Mouse (Mus musculus): ENCODE results near the gene Fam3a. TPM values are rescaled to one million over a fixed set of nuclear protein-coding genes. Genes with fewer than 3 reads are reported as not detected.

Gene Fam3a
- total and polyA plus RNA-seq, 3 experiments, result 7.7 to 12.5 (median 8.3) TPM

GRCm38 (mm10) chrX:74426256-74426655 is 33.2 kb upstream of the Fam3a start:
- TF ChIP-seq ELF1 (IDR thresholded peaks at IDR 0.05; ENCODE audit: low read depth, low read length), result no peak
- no peak for TF ChIP-seq POLR2A (IDR thresholded peaks at IDR 0.05; ENCODE audit: low read depth, low read length)
- no peak for TF ChIP-seq MYC (IDR thresholded peaks at IDR 0.05; ENCODE audit: low read depth, low read length)
- no peak for TF ChIP-seq ZC3H11A (IDR thresholded peaks at IDR 0.05; ENCODE audit: low read depth, low read length)
- no peak for TF ChIP-seq TCF12 (IDR thresholded peaks at IDR 0.05; ENCODE audit: low read depth, low read length)
- TF ChIP-seq CHD1 (IDR thresholded peaks at IDR 0.05; ENCODE audit: low read depth, low read length), result no peak
- TF ChIP-seq POLR2AphosphoS2 (IDR thresholded peaks at IDR 0.05; ENCODE audit: low read depth, low read length), result no peak
- TF ChIP-seq HCFC1 (IDR thresholded peaks at IDR 0.05; ENCODE audit: low read depth, low read length), result no peak
- no peak for TF ChIP-seq MAFK (IDR thresholded peaks at IDR 0.05; ENCODE audit: insufficient replicate concordance, low read length)
- no peak for TF ChIP-seq MAZ (IDR thresholded peaks at IDR 0.05; ENCODE audit: low read depth, low read length)
- TF ChIP-seq MAX (IDR thresholded peaks at IDR 0.05; ENCODE audit: low read length), result no peak
- no peak for TF ChIP-seq JUND (conservative IDR thresholded peaks at IDR 0.05; ENCODE audit: low read depth, low read length)
- TF ChIP-seq NELFE (IDR thresholded peaks at IDR 0.05; ENCODE audit: low read depth, low read length), result no peak
- no peaks in the 10 kb centered on the region for H3K9me3 ChIP-seq (replicated peaks; ENCODE audit: low read length)
- no peak overlapping the region for H3K4me2 ChIP-seq (ENCODE audit: insufficient read depth, low read depth, poor library complexity, severe bottlenecking)
- H3K9ac ChIP-seq (ENCODE audit: insufficient read depth, low read depth), result no peak overlapping the region
- H3K27ac ChIP-seq (ENCODE audit: insufficient read depth, low read depth), result no peak overlapping the region
- peaks cover 0 to 52% of the 10 kb centered on the region in 2 experiments; a peak in 3 of 4 replicates for H3K4me1 ChIP-seq (ENCODE audit: control insufficient read depth in 1 of 2, insufficient read depth in 2 of 2)
- H3K79me2 ChIP-seq (replicated peaks; ENCODE audit: control insufficient read depth, extremely low read depth, insufficient read depth, poor library complexity, severe bottlenecking), result peaks cover 18% of the 10 kb centered on the region; the same call in 1 of the 2 replicates
- no peak overlapping the region for H3K4me3 ChIP-seq (replicated peaks in 1 of 3; ENCODE audit: low read depth in 2 of 3, low read length in 2 of 3, poor library complexity in 1 of 3)
- H3K36me3 ChIP-seq (replicated peaks in 1 of 2; ENCODE audit: control insufficient read depth in 1 of 2, insufficient read depth in 1 of 2, low read length in 1 of 2), result peaks cover 0 to 30% of the 10 kb centered on the region in 2 experiments
- dilution Hi-C loops (cut with MboI; ENCODE audit: extremely low pct_ligation_motif_present, extremely low pct_unique_long_range_greater_than_20kb, low sequenced_read_pairs) (no loop called here), in situ Hi-C loops (cut with MboI; ENCODE audit: low pct_ligation_motif_present, low pct_unique_long_range_greater_than_20kb, low sequenced_read_pairs) (no loop called here)
- H3K27me3 ChIP-seq (replicated peaks), result no peaks in the 10 kb centered on the region
- no peak for DNase-seq (ENCODE audit: extremely low read depth)

- Histone ChIP-seq H3K79me2 (replicated peaks; ENCODE audit: control insufficient read depth, extremely low read depth, insufficient read depth, poor library complexity, severe bottlenecking) (peaks cover 8% of the 10 kb centered on the region; the same call in 1 of the 2 replicates), H3K27ac (ENCODE audit: insufficient read depth, low read depth) (no peak overlapping the region), H3K9ac (ENCODE audit: insufficient read depth, low read depth) (no peak overlapping the region), H3K4me1 (ENCODE audit: control insufficient read depth in 1 of 2, insufficient read depth in 2 of 2) (peaks cover 0 to 43% of the 10 kb centered on the region in 2 experiments; a peak in 3 of 4 replicates), H3K4me3 (replicated peaks in 1 of 3; ENCODE audit: low read depth in 2 of 3, low read length in 2 of 3, poor library complexity in 1 of 3) (no peak overlapping the region), H3K27me3 (replicated peaks) (no peaks in the 10 kb centered on the region), H3K4me2 (ENCODE audit: insufficient read depth, low read depth, poor library complexity, severe bottlenecking) (no peak overlapping the region), H3K36me3 (replicated peaks in 1 of 2; ENCODE audit: control insufficient read depth in 1 of 2, insufficient read depth in 1 of 2, low read length in 1 of 2) (peaks cover 0 to 30% of the 10 kb centered on the region in 2 experiments), H3K9me3 (replicated peaks; ENCODE audit: low read length) (no peaks in the 10 kb centered on the region)
- DNase-seq (ENCODE audit: extremely low read depth), result no peak
- dilution Hi-C loops (cut with MboI; ENCODE audit: extremely low pct_ligation_motif_present, extremely low pct_unique_long_range_greater_than_20kb, low sequenced_read_pairs) (no loop called here), in situ Hi-C loops (cut with MboI; ENCODE audit: low pct_ligation_motif_present, low pct_unique_long_range_greater_than_20kb, low sequenced_read_pairs) (no loop called here)
- TF ChIP-seq SMC3 (IDR thresholded peaks at IDR 0.05; ENCODE audit: low read depth, low read length) (no peak), CTCF (conservative IDR thresholded peaks at IDR 0.05 in 1 of 2, IDR thresholded peaks at IDR 0.05 in 1 of 2; ENCODE audit: low read depth in 2 of 2, low read length in 2 of 2) (no peak)
Measured at GRCm38 (mm10) chrX:74425195-74425594, 32.1 kb upstream of the Fam3a start.

- H3K27me3 ChIP-seq (replicated peaks), result no peaks in the 10 kb centered on the region
- dilution Hi-C loops (cut with MboI; ENCODE audit: extremely low pct_ligation_motif_present, extremely low pct_unique_long_range_greater_than_20kb, low sequenced_read_pairs), result no loop called here
- H3K79me2 ChIP-seq (replicated peaks; ENCODE audit: control insufficient read depth, extremely low read depth, insufficient read depth, poor library complexity, severe bottlenecking), result 0 out of 2 replicates have a peak, but pooled peaks cover 2% of the 10 kb centered on the region
- in situ Hi-C loops (cut with MboI; ENCODE audit: low pct_ligation_motif_present, low pct_unique_long_range_greater_than_20kb, low sequenced_read_pairs), result no loop called here
- peaks cover 0 to 30% of the 10 kb centered on the region in 2 experiments for H3K36me3 ChIP-seq (replicated peaks in 1 of 2; ENCODE audit: control insufficient read depth in 1 of 2, insufficient read depth in 1 of 2, low read length in 1 of 2)
- H3K9ac ChIP-seq (ENCODE audit: insufficient read depth, low read depth), result no peak overlapping the region
- no peaks in the 10 kb centered on the region for H3K9me3 ChIP-seq (replicated peaks; ENCODE audit: low read length)
- no peak for DNase-seq (ENCODE audit: extremely low read depth)
- no peak for TF ChIP-seq ETS1 (conservative IDR thresholded peaks at IDR 0.05; ENCODE audit: low read depth, low read length)
- TF ChIP-seq NELFE (IDR thresholded peaks at IDR 0.05; ENCODE audit: low read depth, low read length), result no peak
- TF ChIP-seq JUN (IDR thresholded peaks at IDR 0.05; ENCODE audit: insufficient read depth, low read depth, low read length), result no peak
- no peak for TF ChIP-seq GABPA (IDR thresholded peaks at IDR 0.05; ENCODE audit: insufficient replicate concordance, low read depth, low read length)
- no peak for TF ChIP-seq MXI1 (IDR thresholded peaks at IDR 0.05; ENCODE audit: low read depth, low read length)
- no peak for TF ChIP-seq ZMIZ1 (IDR thresholded peaks at IDR 0.05; ENCODE audit: low read depth, low read length)
- TF ChIP-seq TCF12 (IDR thresholded peaks at IDR 0.05; ENCODE audit: low read depth, low read length), result no peak
- TF ChIP-seq SIN3A (IDR thresholded peaks at IDR 0.05; ENCODE audit: low read length), result no peak
- no peak for TF ChIP-seq NRF1 (IDR thresholded peaks at IDR 0.05; ENCODE audit: low read depth, low read length)
- TF ChIP-seq USF1 (IDR thresholded peaks at IDR 0.05; ENCODE audit: low read depth, low read length), result no peak
- no peak overlapping the region for H3K27ac ChIP-seq (ENCODE audit: insufficient read depth, low read depth)
- peaks cover 0 to 43% of the 10 kb centered on the region in 2 experiments; a peak in 3 of 4 replicates for H3K4me1 ChIP-seq (ENCODE audit: control insufficient read depth in 1 of 2, insufficient read depth in 2 of 2)
- no peak overlapping the region for H3K4me2 ChIP-seq (ENCODE audit: insufficient read depth, low read depth, poor library complexity, severe bottlenecking)
- no peak overlapping the region for H3K4me3 ChIP-seq (replicated peaks in 1 of 3; ENCODE audit: low read depth in 2 of 3, low read length in 2 of 3, poor library complexity in 1 of 3)
Measured at GRCm38 (mm10) chrX:74424443-74424842, 31.4 kb upstream of the Fam3a start.

All from CH12.LX (cell line).